Mouse (Mus musculus): ENCODE results near the gene Rimbp3. TPM values are rescaled to one million over a fixed set of nuclear protein-coding genes. Genes with fewer than 3 reads are reported as not detected.
"Not testable (repeated sequence)": the region's sequence is repeated elsewhere in the genome, so short reads cannot be mapped to it uniquely, and the experiment has no call there.

Gene Rimbp3
- 0.05 TPM for polyA plus RNA-seq (2021)

GRCm38 (mm10) chr16:17208389-17209361, at the start of gene Rimbp3:
Gene Rimbp3, plus strand, starts transcription at chr16:17208603.
- in situ Hi-C loops (cut with MboI; ENCODE audit: low pct_unique_long_range_greater_than_20kb), result no loop called here
- CTCF ChIA-PET, result interaction anchor here (0.7 to 5.6 kb wide), 18 partner anchors 10 to 106 kb away, joined by 3 to 39 read pairs (median 8); partner anchors contain the start of genes Hic2 and Tmem191c
- peaks cover 14% of the 10 kb centered on the region for H3K27me3 ChIP-seq
- no peak for TF ChIP-seq CTCF (IDR thresholded peaks at IDR 0.05)
- ATAC-seq, result peak; percentile 80
- peak; percentile 37 for DNase-seq (ENCODE audit: low read depth, low spot score)
- POLR2A ChIA-PET, result interaction anchor here (1.2 to 1.4 kb wide), 2 partner anchors 8 to 41 kb away, joined by 3 read pairs; no protein-coding TSS in a partner anchor

- ATAC-seq; in situ Hi-C loops (cut with MboI; ENCODE audit: low pct_unique_long_range_greater_than_20kb); CTCF ChIA-PET: not testable (repeated sequence)
These were observed 42.9 kb upstream of the Rimbp3 start for GRCm38 (mm10) chr16:17165478-17165877.

GRCm38 (mm10) chr16:17167179-17167578, 41.2 kb upstream of the Rimbp3 start:
- ChIA-PET CTCF (interaction anchor here (0.9 to 1.1 kb wide), 3 partner anchors 8 to 23 kb away, joined by 3 read pairs; no protein-coding TSS in a partner anchor), POLR2A (interaction anchor here (0.6 kb wide), 1 partner anchor 23 kb away, joined by 3 read pairs; the partner anchor contains the start of gene Ydjc)
- TF ChIP-seq CTCF (IDR thresholded peaks at IDR 0.05), result no peak
- in situ Hi-C loops (cut with MboI; ENCODE audit: low pct_unique_long_range_greater_than_20kb), result no loop called here
- no peaks in the 10 kb centered on the region for H3K27me3 ChIP-seq
- DNase-seq (ENCODE audit: low read depth, low spot score) (no peak), ATAC-seq (no peak)

More at GRCm38 (mm10) chr16:17165478-17165877, 42.9 kb upstream of the Rimbp3 start:
- DNase-seq (ENCODE audit: low read depth, low spot score); H3K27me3 ChIP-seq; POLR2A ChIA-PET: not testable (repeated sequence)

GRCm38 (mm10) chr16:17168049-17168448, 40.4 kb upstream of the Rimbp3 start:
- ChIA-PET POLR2A (interaction anchor here (1.8 kb wide), 1 partner anchor 14 kb away, joined by 5 read pairs; no protein-coding TSS in a partner anchor), CTCF (no interaction called here)
- no peaks in the 10 kb centered on the region for H3K27me3 ChIP-seq
- ATAC-seq (no peak), DNase-seq (ENCODE audit: low read depth, low spot score) (no peak)
- no peak for TF ChIP-seq CTCF (IDR thresholded peaks at IDR 0.05)
- in situ Hi-C loops (cut with MboI; ENCODE audit: low pct_unique_long_range_greater_than_20kb), result no loop called here

- no peak for TF ChIP-seq CTCF (IDR thresholded peaks at IDR 0.05)
- in situ Hi-C loops (cut with MboI; ENCODE audit: low pct_unique_long_range_greater_than_20kb), result no loop called here
- CTCF ChIA-PET, result interaction anchor here (1.2 kb wide), 1 partner anchor 9 kb away, joined by 3 read pairs; no protein-coding TSS in a partner anchor
- ATAC-seq (no peak), DNase-seq (ENCODE audit: low read depth, low spot score) (no peak)
- POLR2A ChIA-PET, result no interaction called here
- no peaks in the 10 kb centered on the region for H3K27me3 ChIP-seq
These were observed 32.6 kb upstream of the Rimbp3 start for GRCm38 (mm10) chr16:17175765-17176164.

- ChIA-PET POLR2A (no interaction called here), CTCF (interaction anchor here (1.2 kb wide), 1 partner anchor 13 kb away, joined by 4 read pairs; no protein-coding TSS in a partner anchor)
- in situ Hi-C loops (cut with MboI; ENCODE audit: low pct_unique_long_range_greater_than_20kb), result no loop called here
- no peak for DNase-seq (ENCODE audit: low read depth, low spot score)
- TF ChIP-seq CTCF (IDR thresholded peaks at IDR 0.05), result no peak
- ATAC-seq, result no peak
- H3K27me3 ChIP-seq, result no peaks in the 10 kb centered on the region
These were observed 30.7 kb upstream of the Rimbp3 start for GRCm38 (mm10) chr16:17177623-17178170.

GRCm38 (mm10) chr16:17179706-17180105, 28.7 kb upstream of the Rimbp3 start:
- no peak for ATAC-seq
- in situ Hi-C loops (cut with MboI; ENCODE audit: low pct_unique_long_range_greater_than_20kb), result no loop called here
- H3K27me3 ChIP-seq, result no peaks in the 10 kb centered on the region
- TF ChIP-seq CTCF (IDR thresholded peaks at IDR 0.05), result no peak
- CTCF ChIA-PET, result interaction anchor here (0.9 to 1.1 kb wide), 2 partner anchors 10 to 13 kb away, joined by 3 to 4 read pairs; no protein-coding TSS in a partner anchor
- no peak for DNase-seq (ENCODE audit: low read depth, low spot score)
- POLR2A ChIA-PET, result interaction anchor here (0.7 kb wide), 1 partner anchor 19 kb away, joined by 4 read pairs; no protein-coding TSS in a partner anchor

GRCm38 (mm10) chr16:17181382-17181781, 27.0 kb upstream of the Rimbp3 start:
- no peaks in the 10 kb centered on the region for H3K27me3 ChIP-seq
- DNase-seq (ENCODE audit: low read depth, low spot score) (no peak), ATAC-seq (no peak)
- in situ Hi-C loops (cut with MboI; ENCODE audit: low pct_unique_long_range_greater_than_20kb), result no loop called here
- ChIA-PET POLR2A (interaction anchor here (0.8 kb wide), 1 partner anchor 76 kb away, joined by 3 read pairs; no protein-coding TSS in a partner anchor), CTCF (interaction anchor here (1.5 kb wide), 1 partner anchor 15 kb away, joined by 3 read pairs; no protein-coding TSS in a partner anchor)
- no peak for TF ChIP-seq CTCF (IDR thresholded peaks at IDR 0.05)

GRCm38 (mm10) chr16:17182136-17182535, 26.3 kb upstream of the Rimbp3 start:
- ATAC-seq, result no peak
- CTCF ChIA-PET, result interaction anchor here (1.5 kb wide), 2 partner anchors 9 to 14 kb away, joined by 3 to 4 read pairs; no protein-coding TSS in a partner anchor
- no peak for TF ChIP-seq CTCF (IDR thresholded peaks at IDR 0.05)
- in situ Hi-C loops (cut with MboI; ENCODE audit: low pct_unique_long_range_greater_than_20kb), result no loop called here
- H3K27me3 ChIP-seq, result no peaks in the 10 kb centered on the region
- no peak for DNase-seq (ENCODE audit: low read depth, low spot score)
- POLR2A ChIA-PET, result no interaction called here

GRCm38 (mm10) chr16:17183003-17183402, 25.4 kb upstream of the Rimbp3 start:
- POLR2A ChIA-PET, result interaction anchor here (0.6 kb wide), 1 partner anchor 95 kb away, joined by 3 read pairs; no protein-coding TSS in a partner anchor
- in situ Hi-C loops (cut with MboI; ENCODE audit: low pct_unique_long_range_greater_than_20kb), result no loop called here

More at GRCm38 (mm10) chr16:17183003-17183402, 25.4 kb upstream of the Rimbp3 start:
- no peak for DNase-seq (ENCODE audit: low read depth, low spot score)
- no peaks in the 10 kb centered on the region for H3K27me3 ChIP-seq
- CTCF ChIA-PET, result interaction anchor here (1.5 kb wide), 1 partner anchor 10 kb away, joined by 4 read pairs; no protein-coding TSS in a partner anchor
- TF ChIP-seq CTCF (IDR thresholded peaks at IDR 0.05), result no peak
- no peak for ATAC-seq

All from Patski (cell line).